Mouse (Mus musculus): Measurements from ENCODE around the gene Ralb.

DNA sequence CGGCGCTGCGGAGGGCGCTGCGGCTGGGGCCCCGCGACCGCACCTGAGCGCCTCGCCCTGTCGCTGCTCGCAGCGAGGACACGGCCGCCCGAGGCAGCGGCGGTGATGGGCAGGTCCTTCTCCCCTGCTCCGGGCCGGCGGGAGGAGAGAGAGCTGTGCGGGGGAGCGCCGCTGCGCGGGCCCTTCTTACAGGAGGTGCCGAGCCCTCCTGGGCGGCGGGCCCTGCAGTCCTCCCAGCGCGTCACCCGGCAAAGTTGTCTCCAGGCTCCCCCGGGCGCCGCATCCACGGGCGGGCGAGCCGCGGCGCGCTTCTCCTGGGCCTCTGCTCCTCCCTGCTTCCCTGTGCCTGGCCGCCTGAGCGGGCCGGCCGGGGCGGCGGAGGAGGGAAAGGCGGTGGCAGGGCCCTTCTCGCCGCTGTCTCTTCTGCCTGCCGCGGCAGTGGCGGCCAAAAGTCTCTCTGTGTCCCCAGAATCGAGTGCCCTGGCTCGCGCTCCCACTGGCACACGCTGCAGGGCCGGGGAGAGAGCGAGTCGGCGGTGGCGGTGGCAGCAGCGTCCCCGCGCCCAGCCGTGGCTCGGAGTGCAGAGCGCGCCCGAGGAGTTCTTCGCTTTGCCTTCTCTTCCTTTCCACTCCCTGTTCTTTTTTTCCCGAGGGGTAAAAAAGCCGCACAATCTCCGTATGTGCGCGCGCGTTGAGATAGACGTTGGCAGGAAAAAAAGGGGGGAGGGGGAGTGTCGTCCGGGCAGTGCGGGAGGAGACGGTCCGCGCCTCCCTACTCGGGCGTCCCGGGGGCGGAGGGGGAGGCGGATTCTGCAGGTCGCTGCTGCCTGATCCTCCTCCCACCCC lies 82.8 kb downstream of the Ralb start, which contains the start of gene Inhbb:
- TF ChIP-seq CTCF (IDR thresholded peaks at IDR 0.05; ENCODE audit: insufficient read depth, low read depth, low read length) (no peak), POLR2A (IDR thresholded peaks at IDR 0.05; ENCODE audit: insufficient read depth, low read depth, low read length) (no peak)

Data from olfactory bulb, adult 2 months (tissue).